Mouse (Mus musculus) heart, adult 2 months (tissue): ENCODE measurements around the gene Phldb1.

ENCODE experiments used
- CTCF ChIP-seq: fragments of 200-600 bp; IDR thresholded peaks from 2 replicates; pipeline ENCODE4 v1.8.1; 2022; ENCODE audit warnings: antibody characterized with exemption, mild to moderate bottlenecking, moderate library complexity
- EP300 ChIP-seq: fragments of 200-500 bp; IDR thresholded peaks from 2 replicates; pipeline ENCODE4 v1.6.1; 2011; ENCODE audit warnings: low read depth, low read length, control low read depth; ENCODE audit not compliant: insufficient read depth
- POLR2A ChIP-seq: fragments of 200-500 bp; IDR thresholded peaks from 2 replicates; pipeline ENCODE4 v1.6.1; 2011; ENCODE audit warnings: mild to moderate bottlenecking, low read depth, low read length, control low read depth; ENCODE audit not compliant: insufficient read depth

DNA sequence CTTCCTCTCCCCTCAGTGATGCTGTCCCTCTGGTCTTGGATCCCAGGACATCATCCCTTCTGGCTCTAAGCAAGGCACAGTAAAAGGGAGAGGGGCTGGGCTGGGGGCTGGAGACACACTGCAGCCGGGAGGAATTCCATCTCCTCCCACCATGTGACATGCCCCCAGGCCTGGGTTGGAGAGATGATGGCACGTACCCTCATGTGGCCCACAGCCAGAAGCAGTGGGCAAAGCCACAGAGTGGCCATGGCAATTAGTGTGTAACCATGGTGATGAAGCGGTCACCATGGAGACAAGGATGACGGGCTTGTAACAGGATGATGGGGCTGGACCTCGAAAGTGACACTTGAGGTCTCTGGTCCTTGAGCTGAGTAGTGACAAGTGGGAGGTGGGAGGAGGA lies 48.4 kb downstream of the Phldb1 start:
- TF ChIP-seq CTCF (no peak), POLR2A (no peak), EP300 (no peak)
